8 mouse cellular contexts compared by ENCODE assay signal in the genomic region with DNA sequence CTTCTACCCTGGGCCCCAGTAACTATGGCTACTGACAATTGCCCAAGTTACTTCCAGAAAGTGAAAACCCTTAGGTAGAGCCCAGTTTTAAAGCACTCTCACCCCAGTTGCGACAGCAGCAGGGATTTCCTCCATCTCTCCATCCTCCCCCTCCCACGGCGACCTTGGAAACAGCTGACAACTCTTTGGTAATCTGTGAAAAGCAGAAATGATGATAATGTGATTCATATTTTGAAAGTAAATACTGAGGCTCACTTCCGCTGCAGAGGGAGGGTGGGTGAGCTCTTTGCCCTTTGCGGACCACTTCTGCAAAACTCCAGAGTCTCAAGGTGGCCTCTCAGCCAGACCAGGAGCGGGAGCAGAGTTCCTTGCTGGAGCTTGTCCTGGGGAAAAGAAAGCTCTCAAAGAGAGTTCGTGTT. TPM values are rescaled to one million over a fixed set of nuclear protein-coding genes. Genes with fewer than 3 reads are reported as not detected.
DNase-seq lines count a peak whose midpoint lies in the region; ATAC-seq and TF ChIP-seq lines count a peak whose summit lies in the region.

No protein-coding gene starts in this region.

- H3K9me3 ChIP-seq in heart, embryonic 12.5 days (replicated peaks) = no peaks in the 10 kb centered on the region
- H3K9me3 ChIP-seq in forebrain, postnatal 0 days (ENCODE audit: low read length) = no peaks in the 10 kb centered on the region

- intact Hi-C loops in gastrocnemius, postnatal 14 days (cut with DNase I; ENCODE audit: low total_unique reads) = no loop called here

- TF ChIP-seq CTCF in forebrain, postnatal 0 days (IDR thresholded peaks at IDR 0.05; ENCODE audit: low read depth) = no peak

- no peak overlapping the region for H3K27ac ChIP-seq in heart, embryonic 12.5 days (ENCODE audit: poor library complexity, severe bottlenecking)
- H3K27ac ChIP-seq in forebrain, postnatal 0 days (ENCODE audit: low read depth, low read length) = no peak overlapping the region

- H3K9ac ChIP-seq in heart, embryonic 12.5 days = peak overlapping the region; percentile 49
- H3K9ac ChIP-seq in forebrain, postnatal 0 days = no peak overlapping the region

- H3K27me3 ChIP-seq in heart, embryonic 12.5 days (replicated peaks) = peaks cover 6% of the 10 kb centered on the region
- peaks cover 17% of the 10 kb centered on the region for H3K27me3 ChIP-seq in forebrain, postnatal 0 days (ENCODE audit: insufficient read depth, low read length)

- peak overlapping the region; percentile 96 for H3K4me2 ChIP-seq in heart, embryonic 12.5 days
- H3K4me2 ChIP-seq in forebrain, postnatal 0 days (ENCODE audit: low read depth) = no peak overlapping the region

- H3K36me3 ChIP-seq in heart, embryonic 12.5 days = peaks cover 14% of the 10 kb centered on the region
- H3K36me3 ChIP-seq in forebrain, postnatal 0 days (ENCODE audit: insufficient read depth) = no peaks in the 10 kb centered on the region

- peak overlapping the region; percentile 69 for H3K4me3 ChIP-seq in heart, embryonic 12.5 days
- no peak overlapping the region for H3K4me3 ChIP-seq in forebrain, postnatal 0 days (ENCODE audit: low read depth, low read length)

- peaks cover 45% of the 10 kb centered on the region for H3K4me1 ChIP-seq in heart, embryonic 12.5 days (replicated peaks)
- H3K4me1 ChIP-seq in forebrain, postnatal 0 days (ENCODE audit: insufficient read depth) = no peaks in the 10 kb centered on the region

- WGBS in heart, embryonic 12.5 days = 72% methylated on average over 7 of the region's 7 CpGs
- WGBS in forebrain, postnatal 0 days = 77% methylated on average over 7 of the region's 7 CpGs

- peak; percentile 40 for DNase-seq in gastrocnemius, postnatal 25 days
- no peak for DNase-seq in gastrocnemius, postnatal 14 days
- DNase-seq in CD8-positive naive resting alpha-beta T cell, adult 2 months (ENCODE audit: low read depth in 2 of 2, low spot score in 2 of 2) = peak; percentile 63 to 70
- peak; percentile 67 to 77 for DNase-seq in lung, postnatal 4 days
- no peak for DNase-seq in forebrain, postnatal 0 days
- DNase-seq in layer of hippocampus, postnatal 14 days (ENCODE audit: low spot score in 2 of 2) = no peak
- no peak for DNase-seq in frontal cortex, postnatal 36 days (ENCODE audit: low spot score in 2 of 2)

- ATAC-seq in heart, embryonic 12.5 days (ENCODE audit: insufficient number of reproducible peaks, low FRiP score) = no peak
- ATAC-seq in forebrain, postnatal 0 days = no peak

RNA-seq across cellular contexts. Expression of a gene that starts 3.6 kb away (rescaled TPM):
- total RNA-seq in gastrocnemius, postnatal 25 days (2021) = 10 to 100 TPM; 16.1 to 17.4 TPM
- 10 to 100 TPM; 19.1 to 24.1 TPM for total RNA-seq in gastrocnemius, postnatal 14 days (2021)
- polyA plus RNA-seq in heart, embryonic 12.5 days (2016; fragmentation: Nextera tagmentation; extraction: Ambion mirVana) = 28.1 and 31.6 TPM in 2 replicates
- 3.8 and 4.0 TPM in 2 replicates for total RNA-seq in forebrain, postnatal 0 days (2014; rRNA removed)
- 9.5 and 10.1 TPM in 2 replicates for polyA plus RNA-seq in forebrain, postnatal 0 days (2015; fragmentation: Nextera tagmentation; extraction: Ambion mirVana)
- total RNA-seq in layer of hippocampus, postnatal 14 days (2021) = 10 to 100 TPM; 20.2 to 22.0 TPM

RNA-seq across cellular contexts. Expression of a gene that starts 17.4 kb away (rescaled TPM):
- 1 to 10 TPM; 2.0 to 3.7 TPM for total RNA-seq in gastrocnemius, postnatal 25 days (2021)
- total RNA-seq in gastrocnemius, postnatal 14 days (2021) = 1 to 10 TPM; 5.1 to 7.5 TPM
- 17.1 and 19.9 TPM in 2 replicates for polyA plus RNA-seq in heart, embryonic 12.5 days (2016; fragmentation: Nextera tagmentation; extraction: Ambion mirVana)
- 4.5 and 4.7 TPM in 2 replicates for total RNA-seq in forebrain, postnatal 0 days (2014; rRNA removed)
- 14.9 and 15.4 TPM in 2 replicates for polyA plus RNA-seq in forebrain, postnatal 0 days (2015; fragmentation: Nextera tagmentation; extraction: Ambion mirVana)
- 10 to 100 TPM in 1 of 2 experiments, 1 to 10 TPM in 1; 9.7 to 10.6 TPM for total RNA-seq in layer of hippocampus, postnatal 14 days (2021)

Comparison
In these comparisons a context has a peak if more than half of its experiments do, and no peak if none do; other contexts are left out.
1. DNase-seq: peak in gastrocnemius, postnatal 25 days (single experiment), CD8-positive naive resting alpha-beta T cell, adult 2 months (2 of 2) and lung, postnatal 4 days (2 of 2); none in gastrocnemius, postnatal 14 days (single experiment), forebrain, postnatal 0 days (single experiment), layer of hippocampus, postnatal 14 days (0 of 2) and frontal cortex, postnatal 36 days (0 of 2).